Mouse (Mus musculus): ENCODE results near the gene Dach1. TPM values are rescaled to one million over a fixed set of nuclear protein-coding genes. Genes with fewer than 3 reads are reported as not detected.

The Dach1 gene
- polyA plus RNA-seq, 2 experiments, result 7.4 to 8.0 TPM

DNA sequence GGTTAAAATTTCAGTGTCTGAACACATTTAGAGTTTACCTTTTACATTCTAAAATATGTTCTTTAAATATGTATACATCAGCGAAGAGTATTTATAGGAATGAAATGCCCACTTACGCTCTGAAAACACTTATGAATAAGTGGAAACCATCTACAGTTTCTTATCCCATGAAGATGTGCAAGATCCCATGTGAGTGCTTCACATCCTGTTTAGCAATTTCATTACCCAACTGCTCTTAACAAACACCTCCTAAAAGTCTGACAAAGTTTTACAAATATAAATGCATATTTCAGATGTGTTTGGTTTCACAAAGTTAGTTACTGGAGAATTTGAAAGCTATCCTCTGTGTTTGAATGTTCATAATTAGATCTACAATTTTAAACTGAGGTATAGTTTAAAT lies 59.6 kb downstream of the Dach1 start:
- no peak for TF ChIP-seq POLR2A (IDR thresholded peaks at IDR 0.05; ENCODE audit: borderline replicate concordance, extremely low read depth, insufficient read depth, insufficient read length)
- Histone ChIP-seq H3K27ac (replicated peaks; ENCODE audit: low read depth, low read length) (no peak overlapping the region), H3K27me3 (ENCODE audit: control insufficient read depth, insufficient read depth, low read length) (no peaks in the 10 kb centered on the region), H3K4me1 (ENCODE audit: control insufficient read depth, insufficient read depth, low read length) (no peaks in the 10 kb centered on the region), H3K9ac (ENCODE audit: low read depth, low read length, severe bottlenecking) (no peak overlapping the region), H3K4me3 (replicated peaks; ENCODE audit: low read length) (no peak overlapping the region), H3K4me2 (replicated peaks; ENCODE audit: low read depth, low read length, severe bottlenecking) (no peak overlapping the region), H3K36me3 (ENCODE audit: control insufficient read depth, insufficient read depth, low read length) (no peaks in the 10 kb centered on the region), H3K9me3 (ENCODE audit: control insufficient read depth, low read length) (no peaks in the 10 kb centered on the region)
- ATAC-seq (ENCODE audit: low FRiP score, low read depth) (no peak), DNase-seq (ENCODE audit: low spot score) (no peak)
- WGBS, result 92% methylated on average over 2 of the region's 2 CpGs

DNA sequence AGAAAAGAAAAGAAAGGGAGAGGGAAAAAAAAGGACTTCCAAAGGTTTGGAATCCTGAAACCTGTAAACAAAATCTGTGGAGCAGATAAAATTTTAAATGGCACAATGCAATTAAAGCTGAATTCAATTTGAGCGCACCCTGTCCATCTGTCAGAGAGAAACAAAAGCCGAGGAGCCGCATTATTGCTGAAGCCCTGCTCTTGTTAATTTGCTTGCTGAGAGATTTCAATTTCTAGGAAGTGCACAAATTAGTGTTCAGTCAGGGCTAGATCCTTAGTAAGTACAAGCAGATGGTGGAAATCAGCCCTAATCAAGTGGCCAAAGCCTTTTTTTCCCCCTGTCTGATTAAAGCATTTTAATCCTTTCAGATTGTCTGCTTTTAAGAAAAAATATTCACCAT lies 60.8 kb downstream of the Dach1 start:
- Histone ChIP-seq H3K27me3 (ENCODE audit: control insufficient read depth, insufficient read depth, low read length) (no peaks in the 10 kb centered on the region), H3K4me3 (replicated peaks; ENCODE audit: low read length) (no peak overlapping the region), H3K4me1 (ENCODE audit: control insufficient read depth, insufficient read depth, low read length) (no peaks in the 10 kb centered on the region), H3K9me3 (ENCODE audit: control insufficient read depth, low read length) (no peaks in the 10 kb centered on the region), H3K27ac (replicated peaks; ENCODE audit: low read depth, low read length) (no peak overlapping the region), H3K36me3 (ENCODE audit: control insufficient read depth, insufficient read depth, low read length) (no peaks in the 10 kb centered on the region), H3K9ac (ENCODE audit: low read depth, low read length, severe bottlenecking) (no peak overlapping the region), H3K4me2 (replicated peaks; ENCODE audit: low read depth, low read length, severe bottlenecking) (no peak overlapping the region)
- no peak for DNase-seq (ENCODE audit: low spot score)
- no peak for ATAC-seq (ENCODE audit: low FRiP score, low read depth)
- 34% methylated on average over 3 of the region's 3 CpGs for WGBS
- no peak for TF ChIP-seq POLR2A (IDR thresholded peaks at IDR 0.05; ENCODE audit: borderline replicate concordance, extremely low read depth, insufficient read depth, insufficient read length)

DNA sequence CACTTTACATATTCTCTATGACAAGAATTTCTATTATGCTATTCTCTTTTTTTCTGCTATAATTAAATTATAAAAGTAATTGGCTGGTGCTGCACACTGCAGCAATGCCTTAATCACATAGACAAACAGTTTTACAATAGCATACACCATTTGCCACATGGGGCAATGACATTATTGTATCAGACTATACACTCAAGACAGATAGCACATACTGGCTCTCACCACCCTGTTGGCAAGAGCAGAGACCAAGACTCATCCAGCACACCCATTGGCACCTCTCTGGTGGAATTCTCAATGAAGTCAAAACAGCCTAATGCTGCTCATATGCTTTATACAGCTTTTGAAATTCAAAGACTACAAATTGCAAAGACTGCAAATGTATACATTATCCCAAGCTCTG lies 63.4 kb downstream of the Dach1 start:
- DNase-seq (ENCODE audit: low spot score) (no peak), ATAC-seq (ENCODE audit: low FRiP score, low read depth) (no peak)
- no peak overlapping the region for H3K4me2 ChIP-seq (replicated peaks; ENCODE audit: low read depth, low read length, severe bottlenecking)
- no peak overlapping the region for H3K9ac ChIP-seq (ENCODE audit: low read depth, low read length, severe bottlenecking)
- no peak overlapping the region for H3K27ac ChIP-seq (replicated peaks; ENCODE audit: low read depth, low read length)
- TF ChIP-seq POLR2A (IDR thresholded peaks at IDR 0.05; ENCODE audit: borderline replicate concordance, extremely low read depth, insufficient read depth, insufficient read length), result no peak
- H3K4me3 ChIP-seq (replicated peaks; ENCODE audit: low read length), result no peak overlapping the region
- no peaks in the 10 kb centered on the region for H3K36me3 ChIP-seq (ENCODE audit: control insufficient read depth, insufficient read depth, low read length)
- H3K9me3 ChIP-seq (ENCODE audit: control insufficient read depth, low read length), result no peaks in the 10 kb centered on the region
- H3K4me1 ChIP-seq (ENCODE audit: control insufficient read depth, insufficient read depth, low read length), result no peaks in the 10 kb centered on the region
- no peaks in the 10 kb centered on the region for H3K27me3 ChIP-seq (ENCODE audit: control insufficient read depth, insufficient read depth, low read length)

DNA sequence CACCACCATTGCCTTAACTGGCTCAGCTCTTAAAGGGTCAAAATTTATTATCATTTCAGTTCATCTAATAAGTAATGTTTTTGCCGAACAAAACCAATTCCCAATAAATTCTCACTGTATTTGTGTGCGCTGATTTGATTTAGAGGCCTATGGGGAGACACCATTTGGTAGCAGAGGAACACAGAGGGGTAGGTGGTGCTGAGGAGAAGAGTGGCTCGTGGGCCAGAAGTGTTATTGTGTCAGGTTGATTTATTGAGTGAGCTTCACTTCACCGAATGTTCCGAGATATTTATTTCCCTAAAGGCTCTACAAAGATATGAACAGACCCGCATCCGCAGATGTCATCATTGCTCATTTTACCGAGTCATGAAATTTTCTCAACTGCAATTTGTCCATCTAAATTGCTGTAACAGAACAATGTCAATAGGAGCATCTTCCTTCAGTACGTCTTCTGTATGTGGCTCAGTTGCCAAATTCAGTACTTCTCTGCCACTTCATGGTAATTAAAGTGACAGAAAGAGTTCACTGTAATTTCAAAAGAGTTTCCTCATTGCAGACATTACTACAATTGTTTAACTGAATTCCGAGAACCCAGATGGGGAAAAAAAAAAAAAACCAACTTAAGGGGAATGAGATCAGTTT lies 65.1 kb downstream of the Dach1 start:
- no peaks in the 10 kb centered on the region for H3K4me1 ChIP-seq (ENCODE audit: control insufficient read depth, insufficient read depth, low read length)
- TF ChIP-seq POLR2A (IDR thresholded peaks at IDR 0.05; ENCODE audit: borderline replicate concordance, extremely low read depth, insufficient read depth, insufficient read length), result no peak
- no peak overlapping the region for H3K27ac ChIP-seq (replicated peaks; ENCODE audit: low read depth, low read length)
- DNase-seq (ENCODE audit: low spot score), result no peak
- WGBS, result 51% methylated on average over 10 of the region's 10 CpGs
- H3K4me2 ChIP-seq (replicated peaks; ENCODE audit: low read depth, low read length, severe bottlenecking), result no peak overlapping the region
- H3K9me3 ChIP-seq (ENCODE audit: control insufficient read depth, low read length), result no peaks in the 10 kb centered on the region
- no peaks in the 10 kb centered on the region for H3K36me3 ChIP-seq (ENCODE audit: control insufficient read depth, insufficient read depth, low read length)
- no peaks in the 10 kb centered on the region for H3K27me3 ChIP-seq (ENCODE audit: control insufficient read depth, insufficient read depth, low read length)
- no peak overlapping the region for H3K4me3 ChIP-seq (replicated peaks; ENCODE audit: low read length)
- no peak for ATAC-seq (ENCODE audit: low FRiP score, low read depth)
- H3K9ac ChIP-seq (ENCODE audit: low read depth, low read length, severe bottlenecking), result no peak overlapping the region

DNA sequence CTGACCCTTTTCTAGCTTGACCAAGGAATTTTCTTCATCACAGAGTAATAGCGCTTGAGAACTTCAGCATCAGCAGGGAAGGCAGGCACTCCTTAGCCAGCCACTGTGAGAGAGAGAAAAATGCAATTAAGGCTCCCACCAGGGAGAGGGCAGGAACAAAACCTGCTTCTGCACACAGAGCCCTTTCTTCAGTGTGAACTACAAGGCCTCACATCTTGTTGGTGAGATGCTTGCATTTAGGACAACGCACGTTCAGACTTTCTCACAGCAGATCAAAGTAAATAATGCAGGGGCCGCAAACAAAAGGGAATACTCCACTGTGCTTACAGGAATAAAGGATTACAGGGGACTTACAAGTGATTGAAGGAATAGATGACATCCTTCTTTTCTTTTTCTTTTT lies 74.3 kb downstream of the Dach1 start:
- Histone ChIP-seq H3K4me1 (ENCODE audit: control insufficient read depth, insufficient read depth, low read length) (no peaks in the 10 kb centered on the region), H3K4me3 (replicated peaks; ENCODE audit: low read length) (no peak overlapping the region), H3K9me3 (ENCODE audit: control insufficient read depth, low read length) (no peaks in the 10 kb centered on the region), H3K27me3 (ENCODE audit: control insufficient read depth, insufficient read depth, low read length) (no peaks in the 10 kb centered on the region), H3K36me3 (ENCODE audit: control insufficient read depth, insufficient read depth, low read length) (no peaks in the 10 kb centered on the region), H3K4me2 (replicated peaks; ENCODE audit: low read depth, low read length, severe bottlenecking) (no peak overlapping the region), H3K27ac (replicated peaks; ENCODE audit: low read depth, low read length) (no peak overlapping the region), H3K9ac (ENCODE audit: low read depth, low read length, severe bottlenecking) (no peak overlapping the region)
- DNase-seq (ENCODE audit: low spot score) (no peak), ATAC-seq (ENCODE audit: low FRiP score, low read depth) (no peak)
- WGBS, result 51% methylated on average over 4 of the region's 4 CpGs
- TF ChIP-seq POLR2A (IDR thresholded peaks at IDR 0.05; ENCODE audit: borderline replicate concordance, extremely low read depth, insufficient read depth, insufficient read length), result no peak

DNA sequence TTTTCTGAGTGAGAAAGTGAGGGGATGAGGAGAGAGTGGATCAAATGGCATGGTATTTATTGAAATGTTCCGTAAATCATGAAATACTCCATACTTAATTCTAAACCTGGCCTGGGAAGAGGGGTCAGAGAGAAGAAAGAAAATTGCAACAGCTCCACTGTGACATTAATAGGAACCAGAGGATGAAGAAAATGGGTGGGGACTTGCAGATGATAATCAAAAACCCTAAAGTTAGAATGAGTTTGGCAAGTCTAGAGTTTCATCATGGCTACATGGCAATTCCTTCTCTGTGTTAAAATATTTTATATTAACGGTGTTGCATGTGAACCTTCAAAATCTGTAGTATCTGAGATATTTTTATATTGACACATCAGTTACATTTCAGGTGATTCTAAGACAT lies 80.3 kb downstream of the Dach1 start:
- DNase-seq (ENCODE audit: low spot score) (no peak), ATAC-seq (ENCODE audit: low FRiP score, low read depth) (no peak)
- no peaks in the 10 kb centered on the region for H3K27me3 ChIP-seq (ENCODE audit: control insufficient read depth, insufficient read depth, low read length)
- no peak for TF ChIP-seq POLR2A (IDR thresholded peaks at IDR 0.05; ENCODE audit: borderline replicate concordance, extremely low read depth, insufficient read depth, insufficient read length)
- H3K27ac ChIP-seq (replicated peaks; ENCODE audit: low read depth, low read length), result no peak overlapping the region
- H3K9me3 ChIP-seq (ENCODE audit: control insufficient read depth, low read length), result no peaks in the 10 kb centered on the region
- no peak overlapping the region for H3K4me3 ChIP-seq (replicated peaks; ENCODE audit: low read length)
- H3K9ac ChIP-seq (ENCODE audit: low read depth, low read length, severe bottlenecking), result no peak overlapping the region
- no peaks in the 10 kb centered on the region for H3K4me1 ChIP-seq (ENCODE audit: control insufficient read depth, insufficient read depth, low read length)
- H3K4me2 ChIP-seq (replicated peaks; ENCODE audit: low read depth, low read length, severe bottlenecking), result no peak overlapping the region
- H3K36me3 ChIP-seq (ENCODE audit: control insufficient read depth, insufficient read depth, low read length), result no peaks in the 10 kb centered on the region
- 89% methylated on average over 2 of the region's 2 CpGs for WGBS

Measured in limb, embryonic 14.5 days (tissue).